Mouse (Mus musculus) CD8-positive naive resting alpha-beta T cell, adult 2 months (primary cell): ENCODE data around the gene Pofut1.
"Not testable (repeated sequence)": the region's sequence is repeated elsewhere in the genome, so short reads cannot be mapped to it uniquely, and the experiment has no call there.

ENCODE experiments used
- DNase-seq, 2 experiments: peaks; one replicate each; pipeline ENCODE4 v3.0.0; 2022; ENCODE audit warnings: low read depth in 2 of 2, low spot score in 2 of 2

Pofut1 gene

DNA sequence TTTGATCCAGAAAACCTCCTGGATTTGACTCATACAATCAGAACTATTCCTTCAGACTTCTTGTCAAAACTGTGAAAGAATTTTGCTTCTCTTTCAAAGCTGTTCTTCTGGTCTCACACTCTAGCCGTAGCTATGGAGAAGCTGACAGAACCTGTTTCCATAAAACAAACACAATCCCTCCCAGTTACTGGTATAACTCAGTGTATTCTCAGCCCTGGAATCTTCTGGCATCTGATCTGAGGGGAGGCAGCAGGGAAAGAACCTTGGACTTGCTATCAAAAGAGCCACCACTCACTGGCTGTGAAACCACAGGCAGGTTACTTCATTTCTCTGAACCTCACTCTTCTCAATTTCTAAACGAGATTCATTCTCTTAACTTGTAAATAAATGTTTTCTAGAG lies 2.9 kb upstream of the Pofut1 start:
- no peak for DNase-seq

DNA sequence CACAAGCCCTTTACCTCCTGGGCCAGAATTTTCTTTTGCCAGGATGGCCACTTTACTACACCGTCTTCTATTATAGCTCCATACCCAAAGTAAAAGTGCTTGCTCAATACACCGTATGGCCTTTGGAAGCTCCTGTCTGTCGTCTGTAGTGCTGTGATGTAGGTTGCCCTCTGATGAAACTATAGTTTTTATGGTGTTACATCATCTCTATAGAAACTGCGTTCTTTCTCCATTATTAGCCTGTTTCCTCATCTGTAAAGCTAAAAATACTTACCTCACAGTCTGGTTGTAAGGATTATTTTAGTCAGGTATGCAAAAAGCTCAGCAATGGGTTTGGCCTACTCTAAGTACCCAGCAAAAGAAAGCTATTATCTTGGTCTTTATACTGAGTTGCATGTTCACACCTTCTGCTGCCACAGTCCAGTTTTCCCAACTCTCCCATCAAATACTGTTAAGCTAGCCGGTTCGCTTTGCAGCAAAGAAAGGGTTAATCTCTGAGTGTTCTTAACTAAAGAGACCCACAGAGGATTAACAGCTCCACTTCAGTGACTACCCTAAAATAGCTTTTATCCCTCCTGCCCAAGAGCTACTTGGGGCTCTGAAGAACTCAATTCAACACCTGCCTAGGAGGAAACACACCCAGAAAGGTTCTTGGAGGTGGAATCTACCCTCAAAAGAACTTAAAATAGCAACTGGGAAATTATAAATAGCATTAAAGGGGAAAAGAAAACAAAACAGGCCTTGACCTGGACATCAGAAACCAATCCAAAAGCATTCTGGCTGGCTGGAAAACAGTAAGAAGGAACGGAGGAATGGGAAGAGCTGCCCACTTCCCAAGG lies 2.1 kb upstream of the Pofut1 start:
- no peak for DNase-seq

DNA sequence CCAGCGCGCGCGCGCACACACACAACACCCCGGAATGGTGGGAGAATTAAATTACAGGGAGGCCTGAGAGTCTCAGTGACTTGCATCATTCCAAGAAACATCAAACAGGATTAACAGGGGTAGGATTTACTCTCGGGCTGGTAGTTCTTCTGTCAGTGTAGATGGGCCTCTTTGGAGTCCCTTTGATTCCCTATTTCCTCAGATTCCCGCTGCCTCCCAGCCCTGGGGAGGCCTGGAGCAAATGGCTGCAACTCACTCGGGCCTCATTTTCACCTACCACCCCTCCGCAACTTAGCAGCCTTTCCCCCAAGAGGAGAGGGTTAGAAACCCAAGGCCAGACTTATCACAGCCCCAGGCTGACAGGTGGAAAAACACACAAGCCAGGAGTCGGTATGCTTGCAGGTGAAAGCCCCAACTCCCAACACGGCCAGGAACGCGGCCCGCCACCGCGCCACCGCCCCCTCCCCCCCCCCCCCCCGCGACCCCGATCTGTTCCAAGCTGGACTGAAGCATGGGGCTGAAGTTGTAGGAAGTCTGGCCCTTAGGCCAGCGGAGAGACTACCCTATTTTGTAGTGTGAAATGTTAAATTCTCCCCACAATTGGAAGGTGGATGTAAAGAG lies 1.4 kb upstream of the Pofut1 start:
- DNase-seq, result no peak

DNA sequence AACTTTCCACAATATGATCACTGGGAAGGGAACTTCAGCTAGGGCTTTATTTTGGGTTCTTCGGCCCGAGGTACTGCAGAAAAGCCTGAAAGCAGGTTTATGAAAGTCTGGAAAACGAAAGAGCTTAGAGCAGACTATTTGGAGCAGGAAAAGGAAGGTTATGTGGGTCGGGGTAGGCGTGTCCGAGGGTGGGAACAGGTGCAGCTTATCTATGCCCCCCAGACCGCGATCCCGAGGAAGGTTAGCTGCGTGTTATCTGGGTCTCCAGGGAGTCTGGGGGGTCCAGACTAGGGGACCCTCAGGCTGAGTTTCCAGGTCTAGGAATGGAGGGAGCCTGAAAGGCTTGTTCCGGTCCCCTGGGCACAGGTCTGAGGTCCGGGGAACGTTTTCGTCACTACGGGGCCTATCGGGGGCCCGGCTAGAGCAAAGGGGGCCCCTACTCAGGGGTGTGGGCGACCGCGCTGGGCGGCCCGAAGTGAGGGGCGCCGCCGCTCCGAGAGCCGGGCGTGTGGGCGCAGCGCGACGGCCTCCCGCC lies 565 bp upstream of the Pofut1 start:
- DNase-seq, result peak in 1 of 2 experiments; percentile 17

DNA sequence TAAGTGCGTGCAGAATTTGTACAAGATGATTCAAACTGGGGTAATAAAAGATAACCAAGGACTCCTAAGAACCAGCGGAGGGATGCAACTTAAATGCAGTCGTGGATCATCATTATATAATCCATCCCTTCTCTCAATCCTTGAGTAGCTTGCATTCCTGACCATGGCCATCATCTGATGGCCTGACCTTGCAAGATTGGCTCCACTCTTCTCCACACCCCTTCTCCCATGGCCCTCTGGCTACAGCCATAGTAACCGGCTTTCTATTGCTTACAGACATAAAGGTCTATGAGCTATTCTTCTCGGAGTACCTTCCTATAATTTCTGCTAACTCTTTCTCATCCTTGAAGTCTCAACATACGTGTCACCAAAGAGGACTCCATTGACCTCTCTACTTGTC lies 823 bp downstream of the Pofut1 start:
- DNase-seq, result no peak

DNA sequence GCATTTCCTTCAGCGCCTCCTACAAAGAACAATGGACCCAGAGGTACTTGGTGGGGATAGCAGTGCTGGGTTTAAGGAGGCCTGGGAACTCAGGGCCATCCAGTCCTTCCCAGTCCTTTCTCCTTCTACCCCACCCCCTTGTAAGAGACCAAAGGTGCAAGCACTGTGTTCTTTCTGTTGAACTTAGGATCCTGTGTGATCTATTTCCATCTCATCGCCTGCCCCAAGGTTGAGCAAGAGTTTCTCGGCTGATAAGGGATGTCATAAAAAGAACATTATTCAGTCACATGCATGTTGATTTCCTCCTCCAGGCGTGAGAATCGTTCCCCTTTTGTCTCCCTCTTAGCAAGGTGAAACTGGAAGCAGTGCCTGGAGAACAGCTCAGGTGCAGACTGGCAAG lies 8.4 kb downstream of the Pofut1 start:
- DNase-seq, result no peak

DNA sequence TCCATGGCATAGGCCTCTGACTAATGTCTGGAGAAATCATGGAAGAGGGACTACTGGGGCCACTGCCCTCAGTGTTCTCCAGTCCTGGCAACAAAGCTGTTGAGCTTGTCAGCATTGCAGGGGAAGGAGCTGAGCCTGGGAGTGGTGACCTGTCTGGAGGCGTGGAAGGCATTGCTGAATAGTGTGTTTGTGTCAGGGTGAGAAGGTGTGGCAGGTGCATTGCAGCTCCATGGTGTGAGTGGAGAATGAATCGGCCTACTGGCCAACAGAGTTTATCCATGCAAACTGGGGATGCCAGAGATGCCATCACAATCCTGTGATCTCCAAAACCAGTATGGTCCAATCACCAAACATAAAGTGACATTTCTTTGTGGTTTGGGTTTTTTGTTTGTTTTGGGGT lies 15.3 kb downstream of the Pofut1 start:
- DNase-seq, result no peak

DNA sequence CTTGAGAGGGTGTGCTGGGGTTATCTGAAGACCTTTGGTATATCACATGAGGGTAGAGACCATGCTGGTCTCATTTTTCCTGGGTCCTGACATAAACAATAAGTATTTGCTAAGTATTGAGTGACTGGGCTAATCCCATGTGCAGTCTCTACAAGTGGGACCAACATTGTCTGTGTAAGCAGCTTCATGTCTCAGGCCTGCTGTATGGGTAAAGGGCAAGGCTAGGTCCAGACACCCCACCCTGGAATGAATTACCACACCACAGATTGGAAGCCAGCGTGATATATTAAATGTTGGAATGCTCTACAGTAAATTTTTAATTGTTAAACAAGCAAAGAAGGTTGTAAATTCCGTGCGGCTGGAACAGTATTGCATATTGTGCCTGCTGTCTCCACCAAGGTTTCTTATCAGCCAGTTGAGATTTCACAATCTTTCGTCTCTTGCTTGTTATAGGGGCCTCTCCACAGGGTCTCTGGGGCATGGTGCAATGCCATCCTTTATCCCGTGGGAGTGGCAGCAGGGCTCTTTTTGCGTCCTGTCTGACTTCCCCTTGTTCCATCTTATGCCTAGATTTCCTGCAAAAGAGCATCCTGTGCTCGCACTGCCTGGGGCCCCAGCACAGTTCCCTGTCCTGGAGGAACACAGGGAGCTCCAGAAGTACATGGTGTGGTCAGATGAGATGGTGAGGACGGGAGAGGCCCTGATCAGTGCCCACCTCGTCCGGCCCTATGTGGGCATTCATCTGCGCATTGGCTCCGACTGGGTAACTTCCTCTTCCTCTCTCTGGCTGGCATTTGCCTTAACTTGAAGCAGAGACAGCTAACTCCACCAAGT lies 17.9 kb downstream of the Pofut1 start:
- DNase-seq, result no peak

DNA sequence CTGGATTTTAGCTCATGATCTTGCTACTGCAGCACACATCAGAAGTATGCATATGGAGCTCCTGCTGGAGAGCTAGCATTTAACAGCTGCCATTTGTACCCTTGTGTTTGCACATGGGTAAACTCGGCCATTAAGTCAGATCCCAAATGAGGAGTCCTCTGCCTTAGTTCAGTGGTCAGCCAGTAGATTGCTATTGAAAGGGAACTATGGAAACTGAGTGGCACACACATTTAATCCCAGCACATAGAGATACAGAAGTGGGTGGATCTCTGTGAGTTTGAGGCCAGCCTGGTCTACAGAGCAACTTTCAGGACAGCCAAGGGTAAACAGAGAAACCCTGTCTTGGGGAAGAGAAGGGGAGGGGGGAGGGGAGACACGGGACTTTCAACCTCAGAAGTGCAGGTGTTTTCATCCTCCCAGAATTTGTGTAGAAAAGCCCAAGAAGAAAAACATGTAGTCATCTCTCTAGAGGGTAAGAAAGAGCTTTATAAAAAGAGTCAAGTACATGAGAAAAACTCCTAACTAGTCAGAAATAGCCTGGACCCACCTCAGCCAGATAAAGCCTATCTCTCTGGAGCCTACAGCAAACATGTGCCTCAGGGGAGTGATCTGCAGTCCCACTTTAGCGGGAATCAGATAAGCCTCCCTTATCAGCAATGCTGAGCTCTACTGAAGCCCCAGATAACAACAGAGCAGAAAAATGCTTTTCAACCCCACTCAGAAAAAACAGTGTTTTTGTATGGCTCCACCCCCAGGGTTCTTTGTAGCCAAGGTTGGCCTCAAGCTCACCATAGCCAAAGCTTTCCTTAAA lies 18.7 kb downstream of the Pofut1 start:
- no peak for DNase-seq

DNA sequence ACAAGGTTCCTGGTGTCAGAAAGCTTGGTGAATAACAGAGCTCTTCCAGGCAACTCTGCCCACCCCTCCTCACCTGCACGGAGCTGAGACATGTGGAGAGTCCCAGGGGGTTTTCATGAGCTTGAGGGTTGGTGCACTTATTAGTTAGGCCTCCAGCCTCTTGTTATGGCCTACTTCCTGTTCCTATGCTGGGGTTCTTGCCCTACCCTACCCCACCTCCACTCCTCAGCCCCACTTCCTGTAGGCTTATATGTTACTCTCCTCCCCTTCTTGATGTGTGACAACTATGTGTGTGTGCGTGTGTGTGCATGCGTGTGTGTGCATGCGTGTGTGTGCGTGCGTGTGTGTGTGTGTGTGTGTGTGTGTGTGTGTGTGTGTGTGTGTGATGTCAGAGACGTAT lies 21.7 kb downstream of the Pofut1 start:
- DNase-seq, result peak; percentile 67 to 70

DNA sequence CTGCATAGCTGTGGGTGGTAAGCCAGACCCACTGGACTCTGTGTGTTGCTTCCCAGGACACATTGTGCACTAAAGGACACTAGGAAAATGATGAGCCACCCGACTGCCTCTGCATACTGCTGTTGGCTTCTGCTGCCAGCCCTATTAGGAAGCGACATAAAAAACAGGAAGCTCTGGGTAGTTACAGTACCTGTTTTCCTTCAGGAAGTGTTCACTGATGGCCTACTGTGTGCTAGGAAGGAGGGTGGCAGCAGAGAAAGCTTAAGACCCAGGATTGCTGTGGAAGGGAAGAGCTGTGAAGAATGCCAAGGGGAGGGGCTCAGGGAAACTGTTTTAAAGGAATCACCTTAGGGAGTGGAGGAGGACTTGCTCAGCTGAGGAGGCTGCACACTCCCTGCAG lies 26.0 kb downstream of the Pofut1 start:
- no peak for DNase-seq

DNA sequence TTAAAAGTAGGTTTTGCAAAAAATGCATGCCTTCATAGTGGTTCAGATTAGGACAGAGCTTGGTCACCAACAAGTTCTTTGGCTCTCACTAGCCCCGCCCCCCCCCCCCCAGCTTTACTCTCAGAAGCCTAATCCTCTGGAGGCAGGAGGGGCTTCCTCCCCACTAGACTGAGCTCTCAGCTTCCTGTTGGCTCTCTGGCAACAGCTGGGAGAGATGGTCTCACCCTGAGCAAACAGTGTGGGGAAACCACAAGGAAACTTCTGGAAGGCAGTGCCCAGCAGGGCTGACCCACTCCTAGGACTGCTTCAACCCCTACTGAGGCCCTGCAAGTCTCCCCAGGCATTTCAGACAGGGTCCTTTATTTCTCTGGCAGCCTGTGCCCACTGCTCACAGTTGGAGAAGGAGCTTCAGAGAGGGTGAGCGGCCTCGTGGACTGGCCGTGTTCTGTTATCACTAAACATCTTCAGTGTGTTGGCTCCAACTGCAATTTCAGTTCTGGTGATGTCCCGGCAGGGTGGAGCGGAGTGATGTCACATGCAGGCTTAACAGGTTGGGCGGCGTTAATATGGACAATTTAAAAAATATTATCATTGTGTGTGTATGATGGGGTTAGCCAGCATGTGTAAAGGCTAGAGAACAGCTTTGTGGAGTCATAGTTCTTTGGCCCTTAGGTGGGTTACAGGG lies 29.0 kb downstream of the Pofut1 start:
- DNase-seq, result not testable (repeated sequence)

DNA sequence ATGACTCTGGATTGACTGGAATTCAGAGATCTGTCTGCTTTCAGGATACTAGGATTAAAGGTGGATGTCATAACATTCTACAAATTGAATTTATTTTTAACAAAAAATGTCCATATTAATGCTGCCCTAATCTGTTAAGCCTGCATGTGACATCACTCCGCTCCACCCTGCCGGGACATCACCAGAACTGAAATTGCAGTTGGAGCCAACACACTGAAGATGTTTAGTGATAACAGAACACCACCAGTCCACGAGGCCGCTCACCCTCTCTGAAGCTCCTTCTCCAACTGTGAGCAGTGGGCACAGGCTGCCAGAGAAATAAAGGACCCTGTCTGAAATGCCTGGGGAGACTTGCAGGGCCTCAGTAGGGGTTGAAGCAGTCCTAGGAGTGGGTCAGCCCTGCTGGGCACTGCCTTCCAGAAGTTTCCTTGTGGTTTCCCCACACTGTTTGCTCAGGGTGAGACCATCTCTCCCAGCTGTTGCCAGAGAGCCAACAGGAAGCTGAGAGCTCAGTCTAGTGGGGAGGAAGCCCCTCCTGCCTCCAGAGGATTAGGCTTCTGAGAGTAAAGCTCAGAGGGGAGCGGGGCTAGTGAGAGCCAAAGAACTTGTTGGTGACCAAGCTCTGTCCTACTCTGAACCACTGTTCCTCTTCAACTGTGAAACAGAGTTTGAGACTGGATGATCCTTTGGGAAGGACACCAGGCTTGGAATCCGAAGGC lies 33.0 kb downstream of the Pofut1 start:
- DNase-seq, result not testable (repeated sequence)

DNA sequence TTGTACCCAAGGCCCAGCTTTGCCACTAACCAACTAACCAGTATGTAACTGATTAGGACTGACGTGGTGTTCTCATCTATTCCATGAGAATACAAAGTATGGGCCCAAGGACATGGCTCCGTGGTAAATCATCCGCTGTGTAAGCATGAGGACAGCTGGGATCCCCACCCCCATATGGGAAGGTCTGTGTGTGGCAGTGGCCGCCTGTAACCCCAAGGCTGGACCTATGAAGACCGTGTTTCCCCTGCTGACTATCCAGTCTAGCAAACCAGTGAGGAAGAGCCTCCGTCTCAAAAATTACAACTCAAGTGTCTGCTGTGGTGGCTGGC lies 33.5 kb downstream of the Pofut1 start:
- no peak for DNase-seq

DNA sequence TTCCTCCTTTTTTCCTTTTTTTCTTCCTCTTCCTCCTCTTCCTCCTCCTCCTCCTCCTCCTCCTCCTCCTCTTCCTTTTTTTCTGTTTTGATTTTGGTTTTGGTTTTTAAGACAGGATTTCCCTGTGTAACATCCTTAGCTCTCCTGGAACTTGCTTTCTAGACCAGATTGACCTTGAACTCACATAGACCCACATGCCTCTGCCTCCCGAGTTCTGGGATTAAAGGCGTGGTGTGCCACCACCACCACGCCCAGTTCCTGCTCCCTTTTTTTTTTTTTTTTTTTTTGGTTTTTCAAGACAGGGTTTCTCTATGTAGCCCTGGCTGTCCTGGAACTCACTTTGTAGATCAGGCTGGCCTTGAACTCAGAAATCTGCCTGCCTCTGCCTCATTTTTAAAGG lies 34.2 kb downstream of the Pofut1 start:
- not testable (repeated sequence) for DNase-seq

DNA sequence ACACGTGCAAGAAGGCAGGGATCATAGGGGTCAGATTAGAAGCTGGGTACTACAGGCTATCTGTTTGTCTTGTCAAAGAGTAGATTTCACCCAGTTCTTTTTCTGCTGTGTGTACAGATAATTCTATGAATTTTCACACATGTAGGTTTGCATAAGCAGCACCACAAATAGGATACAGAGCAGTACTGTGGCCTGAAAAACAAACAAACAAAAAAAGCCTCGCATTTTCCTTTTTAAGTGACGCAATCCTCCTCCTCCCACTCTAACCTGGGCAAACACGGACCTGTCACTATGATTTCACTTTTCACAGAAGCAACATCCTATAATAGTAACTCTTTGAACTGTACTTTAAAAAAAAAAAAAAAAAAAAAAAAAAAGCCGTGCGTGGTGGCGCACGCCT lies 35.1 kb downstream of the Pofut1 start:
- DNase-seq, result no peak

DNA sequence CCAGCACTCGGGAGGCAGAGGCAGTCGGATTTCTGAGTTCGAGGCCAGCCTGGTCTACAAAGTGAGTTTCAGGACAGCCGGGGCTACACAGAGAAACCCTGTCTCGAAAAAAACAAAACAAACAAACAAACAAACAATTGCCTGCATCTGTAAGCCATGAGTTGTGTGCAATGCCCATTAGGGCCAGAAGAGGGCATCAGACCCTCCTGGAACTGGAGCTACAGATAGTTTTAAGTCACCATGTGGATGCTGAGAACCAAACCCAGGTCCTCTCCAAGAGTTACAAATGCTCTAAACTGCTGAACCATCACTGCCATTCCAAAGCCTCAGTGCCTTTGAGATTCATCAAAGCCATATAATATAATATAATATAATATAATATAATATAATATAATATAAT lies 35.5 kb downstream of the Pofut1 start:
- DNase-seq, result not testable (repeated sequence)

DNA sequence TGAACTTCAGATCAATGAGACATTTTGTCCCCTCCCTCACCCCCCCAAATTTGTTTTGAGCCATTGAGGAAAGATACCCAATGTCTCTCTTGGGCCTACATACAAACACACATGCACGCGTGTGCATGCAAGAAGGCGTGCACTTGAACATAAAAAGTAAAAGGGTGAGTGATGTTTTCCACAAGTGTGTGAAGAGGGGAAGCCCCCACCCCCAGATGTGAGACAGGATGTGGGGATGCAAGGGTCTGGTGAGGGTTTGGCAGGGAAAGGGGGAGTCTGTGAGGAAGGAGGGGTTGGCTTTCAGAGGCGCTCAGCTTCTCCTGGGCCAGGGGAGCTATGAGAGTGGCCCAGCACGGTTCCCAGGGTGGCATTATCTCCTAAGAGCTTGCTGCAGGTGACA lies 37.0 kb downstream of the Pofut1 start:
- DNase-seq, result peak; percentile 64 to 69

DNA sequence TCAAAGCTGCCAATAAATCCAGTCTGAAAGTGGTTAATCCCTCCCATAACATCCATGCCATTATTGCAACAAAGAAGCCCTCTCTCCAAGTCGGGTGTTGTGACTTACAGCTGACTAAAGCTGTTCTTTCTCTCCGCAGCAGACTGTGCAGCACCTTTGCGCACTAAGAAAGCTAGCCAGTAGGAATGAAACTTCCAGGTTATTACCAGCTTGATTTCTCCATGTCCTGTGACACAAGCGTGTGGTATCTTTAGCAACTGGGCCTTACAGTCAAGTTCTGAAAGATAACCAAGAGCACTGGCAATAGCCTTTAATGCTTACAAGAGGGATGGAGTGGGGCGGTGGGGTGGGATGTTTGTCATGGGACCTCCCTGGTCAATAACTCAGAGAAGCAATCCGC lies 42.6 kb downstream of the Pofut1 start:
- no peak for DNase-seq

DNA sequence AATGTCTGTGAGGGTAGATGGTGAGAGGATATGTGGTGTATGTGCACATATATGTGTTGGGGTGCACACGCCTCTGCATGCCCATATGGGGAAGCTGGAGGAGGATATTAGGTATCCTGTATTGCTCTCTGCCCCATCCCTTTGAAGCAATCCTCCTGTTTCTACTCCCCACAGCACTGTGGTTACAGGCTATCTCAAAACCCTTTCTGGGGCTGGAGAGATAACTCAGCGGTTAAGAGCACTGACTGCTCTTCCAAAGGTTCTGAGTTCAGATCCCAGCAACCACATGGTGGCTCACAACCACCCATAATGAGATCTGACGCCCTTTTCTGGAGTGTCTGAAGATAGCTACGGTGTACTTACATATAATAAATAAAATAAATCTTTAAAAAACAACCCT lies 45.2 kb downstream of the Pofut1 start:
- no peak for DNase-seq
